Mouse (Mus musculus) left cerebral cortex, postnatal 10 days (tissue): ENCODE measurements at regions not wholly inside any gene's neighbourhood (a gene's known extent, or its start where the extent isn't known, plus 50 kb on each side); places are given as distances from the start of the nearest gene placed in this dataset.
A peak's percentile ranks its signal among the peaks of the same experiment; 100 is the strongest.

Experiments
- DNase-seq, 2 experiments: peaks; one replicate each; pipeline ENCODE4 v3.0.0; 2021 to 2022; ENCODE audit warnings: low spot score in 2 of 2, mixed read lengths in 1 of 2; ENCODE audit errors: extremely low spot score in 1 of 2
- intact Hi-C: fragments of 180-260 bp; cut with DNase I; formaldehyde crosslinking; loops from one replicate; pipeline ENCODE4 v1.15.1; 2025

- DNase-seq, result no peak
These were observed 222.8 kb upstream of the Fam19a5 start for GRCm38 (mm10) chr15:87321067-87321985.

GRCm38 (mm10) chr15:87325389-87325788 lies 218.7 kb upstream of the Fam19a5 start:
- intact Hi-C loops, result no loop called here
- no peak for DNase-seq

More at GRCm38 (mm10) chr15:87321067-87321985, 222.8 kb upstream of the Fam19a5 start:
- intact Hi-C loops, result no loop called here

- DNase-seq, result no peak
- intact Hi-C loops, result no loop called here
These were observed 217.8 kb upstream of the Fam19a5 start for GRCm38 (mm10) chr15:87326281-87326680.

GRCm38 (mm10) chr15:87332441-87332840 lies 211.7 kb upstream of the Fam19a5 start:
- intact Hi-C loops, result loop anchor here (10.0 kb wide), 1 partner anchor 228 kb away; no protein-coding TSS in a partner anchor
- no peak for DNase-seq

GRCm38 (mm10) chr15:87333527-87333926 lies 210.6 kb upstream of the Fam19a5 start:
- DNase-seq, result no peak
- intact Hi-C loops, result loop anchor here (10.0 kb wide), 1 partner anchor 229 kb away; no protein-coding TSS in a partner anchor

GRCm38 (mm10) chr15:87334430-87334829 lies 209.7 kb upstream of the Fam19a5 start:
- DNase-seq, result peak in 1 of 2 experiments; percentile 31
- intact Hi-C loops, result loop anchor here (10.0 kb wide), 1 partner anchor 230 kb away; no protein-coding TSS in a partner anchor

- DNase-seq, result no peak
- intact Hi-C loops, result loop anchor here (10.0 kb wide), 1 partner anchor 231 kb away; no protein-coding TSS in a partner anchor
These were observed 208.8 kb upstream of the Fam19a5 start for GRCm38 (mm10) chr15:87335324-87335723.

- intact Hi-C loops, result loop anchor here (10.0 kb wide), 1 partner anchor 231 kb away; no protein-coding TSS in a partner anchor
- DNase-seq, result no peak
These were observed 208.4 kb upstream of the Fam19a5 start for GRCm38 (mm10) chr15:87335737-87336136.

GRCm38 (mm10) chr15:87339904-87340303 lies 204.2 kb upstream of the Fam19a5 start:
- intact Hi-C loops, result loop anchor here (5.0 to 10.0 kb wide), 2 partner anchors 202 to 235 kb away; partner anchors contain the start of gene Fam19a5
- no peak for DNase-seq

- no peak for DNase-seq
- intact Hi-C loops, result loop anchor here (5.0 kb wide), 1 partner anchor 200 kb away; the partner anchor contains the start of gene Fam19a5
These were observed 201.4 kb upstream of the Fam19a5 start for GRCm38 (mm10) chr15:87342656-87343055.

GRCm38 (mm10) chr15:87345826-87346225 lies 198.3 kb upstream of the Fam19a5 start:
- DNase-seq, result no peak
- intact Hi-C loops, result no loop called here

GRCm38 (mm10) chr15:87349533-87350247 lies 194.4 kb upstream of the Fam19a5 start:
- DNase-seq, result no peak
- intact Hi-C loops, result no loop called here

- intact Hi-C loops, result no loop called here
- DNase-seq, result no peak
These were observed 191.3 kb upstream of the Fam19a5 start for GRCm38 (mm10) chr15:87352812-87353211.

- intact Hi-C loops, result no loop called here
- no peak for DNase-seq
These were observed 190.2 kb upstream of the Fam19a5 start for GRCm38 (mm10) chr15:87353886-87354285.

- no peak for DNase-seq
- intact Hi-C loops, result no loop called here
These were observed 183.6 kb upstream of the Fam19a5 start for GRCm38 (mm10) chr15:87360457-87360856.

- intact Hi-C loops, result no loop called here
- no peak for DNase-seq
These were observed 178.3 kb upstream of the Fam19a5 start for GRCm38 (mm10) chr15:87365712-87366361.

- intact Hi-C loops, result no loop called here
- no peak for DNase-seq
These were observed 176.7 kb upstream of the Fam19a5 start for GRCm38 (mm10) chr15:87367381-87367780.

GRCm38 (mm10) chr15:87369381-87369780 lies 174.7 kb upstream of the Fam19a5 start:
- intact Hi-C loops, result no loop called here
- DNase-seq, result no peak

- intact Hi-C loops, result no loop called here
- no peak for DNase-seq
These were observed 174.3 kb upstream of the Fam19a5 start for GRCm38 (mm10) chr15:87369836-87370235.
